Mouse (Mus musculus) right cerebral cortex, adult 18-20 months (tissue): ENCODE results near the gene Olfr878.

Source experiments
- DNase-seq: peaks from one replicate; pipeline ENCODE4 v3.0.0; 2022; ENCODE audit warnings: mixed read lengths

Olfr878 gene

DNA sequence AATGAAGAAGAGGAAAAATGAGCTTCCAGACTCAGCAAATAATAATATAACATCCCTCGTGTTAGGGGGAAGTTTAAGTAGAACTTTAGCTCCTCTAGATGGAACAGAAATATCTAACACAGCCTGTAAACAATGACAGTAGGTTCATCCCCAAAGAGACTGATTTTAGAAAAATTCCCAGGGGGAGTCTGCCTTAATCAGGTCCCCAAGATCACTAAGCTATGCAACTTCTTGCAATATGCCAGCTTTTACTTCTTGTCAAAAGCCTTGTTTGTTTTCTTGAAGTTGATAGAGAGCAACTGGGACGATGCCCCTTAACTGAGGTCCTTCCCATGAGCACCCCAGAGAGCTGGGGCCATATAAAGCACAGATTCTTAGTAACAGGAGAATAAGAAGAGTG, at the start of gene Olfr878:
Olfr878 (plus strand) TSS at position 301 of the 400 bp plus-strand sequence.
- no peak for DNase-seq

DNA sequence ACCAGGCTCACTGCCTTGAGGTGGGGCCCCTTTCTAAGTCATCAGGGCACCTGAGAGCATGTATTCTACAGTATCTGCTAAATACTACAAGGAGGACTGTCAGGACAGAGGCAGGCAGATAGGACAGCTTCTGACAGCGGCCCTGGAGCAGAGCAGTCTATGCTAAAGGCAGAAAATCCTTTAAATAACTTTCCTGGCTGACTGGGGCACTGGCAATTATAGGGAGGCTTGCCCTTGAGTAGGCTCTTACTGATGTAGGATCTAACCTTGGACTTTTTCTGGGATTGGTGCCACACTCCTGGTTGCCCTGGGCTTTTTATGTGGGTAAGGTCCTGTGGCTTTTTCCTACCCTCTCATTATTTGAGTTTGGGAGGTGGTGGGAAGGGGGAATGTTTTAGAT, 47.4 kb upstream of the Olfr878 start:
- no peak for DNase-seq

DNA sequence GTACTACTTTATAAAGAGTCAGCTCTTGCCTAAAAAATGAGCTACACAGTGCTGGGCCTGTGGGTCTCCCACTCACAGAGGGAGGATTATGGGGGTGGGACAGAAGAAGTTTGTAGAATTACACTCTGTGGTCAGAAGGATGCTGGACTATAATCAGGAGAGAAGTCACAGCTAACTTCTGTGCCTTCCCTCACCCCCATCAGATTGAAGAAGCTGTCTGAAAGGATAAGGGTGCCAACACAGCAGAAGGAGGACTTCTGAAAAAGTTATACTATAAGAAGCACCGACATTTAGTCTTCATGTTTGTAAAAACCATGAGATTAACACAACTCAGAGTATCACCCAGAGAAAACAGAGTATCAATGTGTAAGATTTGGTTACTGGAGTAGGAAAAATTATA, 46.5 kb upstream of the Olfr878 start:
- no peak for DNase-seq

DNA sequence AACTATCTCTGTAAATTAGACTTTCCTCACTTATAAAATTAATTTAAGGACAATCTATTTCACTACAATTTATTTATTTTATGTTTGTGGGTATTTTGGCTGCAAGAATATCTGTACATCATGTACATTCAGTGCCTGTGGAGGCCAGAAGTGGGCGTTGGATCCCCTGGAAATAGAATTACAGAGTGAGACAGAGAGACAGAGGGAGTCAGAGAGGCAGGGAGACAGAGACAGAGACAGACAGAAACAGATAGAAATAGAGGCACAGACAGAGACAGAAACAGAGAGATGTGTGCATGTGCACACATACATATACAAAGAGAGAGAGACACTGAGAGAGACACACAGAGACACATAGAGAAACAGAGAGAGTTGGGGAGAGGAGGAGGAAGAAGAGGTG, 46.1 kb upstream of the Olfr878 start:
- DNase-seq = no peak

DNA sequence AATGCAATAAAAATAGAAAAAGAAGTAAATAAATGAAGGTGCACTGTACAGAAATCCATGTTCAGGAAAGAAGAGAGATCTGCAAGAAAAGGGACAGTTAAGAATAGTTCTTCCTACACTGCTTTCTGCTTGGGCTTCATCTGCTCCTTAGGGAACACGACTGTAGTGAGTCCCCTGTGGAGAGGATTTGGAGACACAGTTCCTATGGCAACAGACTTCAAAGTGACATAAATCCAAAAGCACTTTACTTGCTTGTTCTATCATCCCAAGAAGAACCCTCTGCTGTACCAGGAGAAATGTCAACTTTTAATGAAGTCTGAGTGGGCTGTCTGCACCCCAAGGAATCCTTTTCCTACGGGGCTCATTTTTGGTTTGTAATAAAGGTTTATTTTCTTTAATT, 26.7 kb upstream of the Olfr878 start:
- DNase-seq = peak; percentile 57

DNA sequence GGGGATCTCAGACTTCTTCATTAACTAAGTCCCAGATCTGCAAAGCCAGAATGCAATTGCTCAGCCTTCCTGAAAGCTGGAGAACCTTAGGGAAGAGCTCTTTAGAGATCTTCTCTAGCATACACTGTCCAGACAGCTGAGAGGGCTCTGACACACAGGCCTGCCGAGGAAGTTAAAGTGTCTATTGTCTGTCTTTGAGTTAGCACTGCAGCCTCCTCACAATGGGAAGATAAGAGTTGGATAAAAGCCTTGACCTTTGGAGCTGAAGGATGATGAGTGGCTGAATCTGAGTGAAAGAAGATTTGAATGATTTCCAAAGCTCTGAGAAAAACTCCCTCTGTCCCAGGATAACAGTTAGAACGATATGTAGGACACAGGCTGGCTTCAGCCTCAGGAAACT, 21.0 kb upstream of the Olfr878 start, which contains the start of gene Olfr145:
Olfr145 (plus strand) TSS at position 64 of the 400 bp plus-strand sequence.
- DNase-seq = no peak

DNA sequence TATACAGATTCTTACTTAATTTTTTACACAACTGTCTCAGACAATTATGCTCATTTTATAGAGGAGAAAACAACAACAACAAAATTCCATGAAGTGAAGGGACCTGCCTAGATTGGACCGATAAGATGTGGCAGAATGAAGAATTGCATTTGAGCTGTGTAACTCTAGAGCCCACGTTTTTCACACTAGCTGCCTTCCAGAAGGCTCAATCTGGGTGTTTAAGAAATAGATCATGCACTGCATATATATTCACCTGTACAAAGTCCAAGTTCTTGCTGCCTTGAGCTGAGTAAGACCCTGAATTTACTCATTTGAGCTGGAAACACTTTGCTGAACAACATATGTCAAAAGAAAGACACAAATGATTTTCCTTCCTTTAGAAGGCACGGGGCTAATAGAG, 12.1 kb upstream of the Olfr878 start:
- peak; percentile 35 for DNase-seq

DNA sequence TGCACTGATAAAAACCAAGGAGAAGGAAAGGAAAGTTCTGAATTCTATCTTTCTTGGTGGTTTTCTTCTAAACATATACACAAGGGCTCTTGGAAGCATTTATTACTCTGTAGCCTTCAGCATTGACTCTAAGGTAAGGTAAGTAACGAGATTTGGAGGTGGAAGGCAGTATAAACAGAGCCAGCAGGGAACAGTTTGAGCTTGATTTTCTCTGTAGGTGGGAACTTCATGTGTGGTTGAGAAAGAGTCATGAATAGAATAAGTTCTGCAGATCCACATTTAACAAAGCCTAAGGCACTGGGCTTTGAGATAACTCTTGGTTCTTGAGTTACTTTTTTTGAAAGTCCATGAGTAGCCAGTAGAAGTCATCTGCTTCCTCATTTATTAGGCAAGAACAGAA, 378 bp downstream of the Olfr878 start:
- DNase-seq = no peak

DNA sequence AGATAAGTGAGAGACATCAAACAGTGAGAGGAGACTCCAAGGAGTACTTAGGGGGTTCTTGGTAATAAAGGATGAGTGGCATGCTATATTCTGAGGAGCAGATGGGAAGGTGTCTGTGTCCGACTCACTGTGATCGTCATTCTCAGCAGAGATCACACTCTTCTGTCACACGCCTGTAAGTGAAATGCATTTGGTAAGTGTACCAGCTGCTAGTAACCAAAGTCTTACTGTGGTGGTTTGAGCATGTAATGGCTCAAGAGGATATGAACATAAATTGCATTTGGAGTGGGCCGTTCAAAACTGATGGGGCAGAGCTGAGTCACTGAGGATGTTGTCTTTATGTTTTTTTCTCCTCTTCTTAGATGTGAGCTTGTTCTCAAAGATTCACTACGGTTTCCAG, 6.6 kb downstream of the Olfr878 start:
- no peak for DNase-seq

DNA sequence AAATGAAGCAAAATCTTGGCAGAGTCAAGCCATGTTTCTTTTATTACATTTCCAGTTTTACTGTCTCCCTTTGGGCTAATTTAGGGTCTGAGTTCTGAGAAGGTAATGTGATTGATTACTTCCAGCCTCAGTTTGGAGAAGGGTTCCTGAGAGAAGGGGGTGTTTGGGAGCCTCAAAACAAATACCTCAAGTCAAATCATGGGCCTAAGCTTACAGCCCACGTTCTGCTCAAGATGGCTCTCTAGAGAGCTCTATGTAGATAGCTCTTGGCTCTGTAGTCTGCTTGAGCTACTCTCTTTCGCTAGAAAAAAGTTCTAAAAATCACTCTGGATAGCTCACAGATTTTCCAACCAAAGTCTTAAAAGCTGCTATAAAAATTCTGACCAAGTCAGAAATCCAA, 7.8 kb downstream of the Olfr878 start:
- DNase-seq = no peak

DNA sequence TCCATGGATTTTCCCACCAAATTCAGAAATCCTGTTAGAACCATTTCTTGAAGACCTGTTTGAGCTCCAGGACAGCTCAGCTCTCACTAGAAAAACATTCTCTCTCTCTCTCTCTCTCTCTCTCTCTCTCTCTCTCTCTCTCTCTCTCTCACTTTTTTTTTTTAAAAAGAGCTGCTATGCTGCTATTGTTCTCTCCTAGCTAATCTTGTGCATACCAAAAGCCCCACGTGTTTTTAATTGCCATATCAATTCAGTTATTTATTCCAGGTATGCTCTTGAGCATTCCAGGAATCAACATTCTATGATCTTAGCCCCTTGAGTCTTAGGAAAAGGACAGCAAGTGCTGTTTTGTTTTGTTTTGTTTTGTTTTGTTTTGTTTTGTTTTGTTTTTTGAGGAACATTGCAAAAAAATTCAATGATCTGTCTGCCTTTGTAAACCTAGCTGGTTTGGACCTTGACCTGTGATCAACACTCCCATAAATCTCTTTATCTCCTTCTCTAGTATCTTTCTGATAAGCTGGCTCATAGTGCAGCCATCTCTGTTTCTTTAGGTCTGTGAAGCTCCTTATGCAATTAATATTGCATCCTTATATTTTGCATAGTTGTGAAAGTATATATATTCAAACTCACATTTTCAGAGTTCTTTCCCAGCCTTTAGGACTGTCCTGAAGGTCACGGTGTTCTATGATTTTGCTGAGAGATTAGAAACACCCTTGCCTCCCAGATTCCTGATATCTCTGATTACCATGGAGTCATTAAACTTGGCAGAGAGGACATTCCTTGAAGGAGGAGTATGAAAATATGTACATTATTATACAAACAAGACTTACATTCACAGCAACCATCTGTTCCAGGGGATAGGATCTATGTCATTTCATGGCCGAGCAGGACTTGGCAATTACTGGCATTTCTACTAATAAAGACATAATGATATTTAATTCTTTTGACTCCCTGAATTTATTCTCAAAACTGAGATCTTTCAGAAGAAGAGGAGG, 8.7 kb downstream of the Olfr878 start:
- no peak for DNase-seq

DNA sequence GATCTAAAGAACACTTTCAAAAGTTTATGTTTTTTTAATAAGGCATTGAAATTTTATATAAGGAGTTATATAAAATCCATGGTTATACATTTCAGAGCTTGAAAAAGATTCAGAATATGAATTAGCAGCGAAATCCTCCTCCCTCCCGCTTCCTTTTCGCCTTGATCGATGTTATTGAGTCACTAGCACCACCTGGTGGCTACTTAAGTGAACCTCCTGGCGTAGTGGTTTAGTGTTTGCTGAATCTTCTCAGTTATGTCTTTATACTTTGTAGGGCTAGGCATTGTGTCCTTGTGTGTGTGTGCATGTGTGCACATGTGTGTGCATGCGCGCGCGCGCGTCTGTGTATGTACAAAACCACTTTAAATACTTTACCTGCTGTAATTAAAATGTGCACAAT, 14.9 kb downstream of the Olfr878 start:
- peak; percentile 83 for DNase-seq

DNA sequence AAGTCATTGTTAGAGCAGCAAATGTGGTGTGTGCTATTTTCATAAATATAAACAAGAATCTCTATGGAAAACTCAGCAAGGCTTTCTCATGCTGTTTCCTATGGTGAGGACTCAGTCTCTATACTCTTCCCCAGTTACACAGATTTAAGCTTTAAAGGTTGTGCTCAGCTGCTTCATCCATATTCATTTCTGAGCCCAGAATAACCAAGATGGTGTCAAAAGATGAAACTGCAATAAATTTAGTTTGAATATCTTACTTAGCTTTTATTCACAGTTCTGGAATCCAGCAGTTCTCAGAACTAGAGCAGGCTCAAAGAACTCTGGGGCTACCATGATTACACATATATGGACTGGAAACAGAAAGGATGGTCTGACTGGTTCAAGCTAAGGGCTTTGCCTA, 16.5 kb downstream of the Olfr878 start:
- peak; percentile 8 for DNase-seq

DNA sequence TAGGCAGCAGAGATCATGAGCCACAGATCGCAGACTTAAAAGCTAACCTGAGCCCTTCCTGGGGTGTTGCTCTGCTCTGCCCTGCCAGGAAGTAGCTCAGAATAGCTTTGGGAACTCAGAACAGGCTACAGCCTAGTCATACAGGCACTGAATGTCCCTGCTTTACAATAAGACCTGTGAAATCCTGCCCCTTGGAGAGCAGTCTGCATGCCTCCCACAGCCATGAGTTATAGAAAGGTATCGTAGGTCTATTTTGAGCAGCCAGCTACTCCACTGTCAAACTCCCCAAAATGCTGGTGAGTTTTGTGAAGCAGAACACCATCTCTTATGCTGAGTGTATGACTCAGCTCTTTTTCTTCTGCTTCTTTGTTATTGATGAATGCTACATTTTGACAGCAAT, 23.5 kb downstream of the Olfr878 start:
- peak; percentile 15 for DNase-seq
